Mouse (Mus musculus) lung, adult 2 months (tissue): ENCODE data around the gene Plxdc1.

Experiments
- CTCF ChIP-seq: fragments of 200-500 bp; IDR thresholded peaks from 2 replicates; pipeline ENCODE4 v1.5.1; 2011; ENCODE audit warnings: mild to moderate bottlenecking, low read length, control low read depth; ENCODE audit not compliant: insufficient read depth
- POLR2A ChIP-seq: fragments of 200-500 bp; IDR thresholded peaks from 2 replicates; pipeline ENCODE4 v1.6.1; 2011; ENCODE audit warnings: low read depth, mild to moderate bottlenecking, control low read depth, low read length, borderline replicate concordance; ENCODE audit errors: extremely low read depth

DNA sequence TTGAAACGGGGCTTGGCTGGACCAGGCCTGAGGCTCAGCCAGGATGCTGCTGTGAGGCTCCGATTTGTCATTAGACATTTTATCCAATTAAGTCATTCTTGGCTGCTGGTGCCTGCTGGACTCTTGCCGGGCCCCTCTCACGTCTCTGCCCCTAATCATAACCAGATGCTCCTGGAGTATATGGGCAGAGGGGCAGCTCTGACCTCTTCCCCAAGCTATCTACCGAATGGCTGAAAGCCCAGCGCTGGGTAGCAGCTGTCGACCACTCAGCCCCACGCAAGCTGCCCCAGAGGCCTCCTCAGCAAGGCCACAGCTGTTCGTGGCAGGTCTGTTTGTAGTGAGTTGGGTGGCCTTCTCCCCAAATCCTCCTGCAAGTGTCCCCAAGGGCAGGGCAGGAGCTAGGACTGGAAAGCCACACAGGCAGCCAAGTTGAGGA, 5.7 kb downstream of the Plxdc1 start:
- no peak for TF ChIP-seq CTCF
- no peak for TF ChIP-seq POLR2A
